Mouse (Mus musculus) induced T-regulatory cell, adult 2 months (primary cell): ENCODE measurements around the gene Gpr146.
"Not testable (repeated sequence)": the region's sequence is repeated elsewhere in the genome, so short reads cannot be mapped to it uniquely, and the experiment has no call there.

Experiments
- DNase-seq: peaks from one replicate; pipeline ENCODE4 v3.0.0-alpha.2; 2012; ENCODE audit warnings: low read depth

Gene Gpr146

DNA sequence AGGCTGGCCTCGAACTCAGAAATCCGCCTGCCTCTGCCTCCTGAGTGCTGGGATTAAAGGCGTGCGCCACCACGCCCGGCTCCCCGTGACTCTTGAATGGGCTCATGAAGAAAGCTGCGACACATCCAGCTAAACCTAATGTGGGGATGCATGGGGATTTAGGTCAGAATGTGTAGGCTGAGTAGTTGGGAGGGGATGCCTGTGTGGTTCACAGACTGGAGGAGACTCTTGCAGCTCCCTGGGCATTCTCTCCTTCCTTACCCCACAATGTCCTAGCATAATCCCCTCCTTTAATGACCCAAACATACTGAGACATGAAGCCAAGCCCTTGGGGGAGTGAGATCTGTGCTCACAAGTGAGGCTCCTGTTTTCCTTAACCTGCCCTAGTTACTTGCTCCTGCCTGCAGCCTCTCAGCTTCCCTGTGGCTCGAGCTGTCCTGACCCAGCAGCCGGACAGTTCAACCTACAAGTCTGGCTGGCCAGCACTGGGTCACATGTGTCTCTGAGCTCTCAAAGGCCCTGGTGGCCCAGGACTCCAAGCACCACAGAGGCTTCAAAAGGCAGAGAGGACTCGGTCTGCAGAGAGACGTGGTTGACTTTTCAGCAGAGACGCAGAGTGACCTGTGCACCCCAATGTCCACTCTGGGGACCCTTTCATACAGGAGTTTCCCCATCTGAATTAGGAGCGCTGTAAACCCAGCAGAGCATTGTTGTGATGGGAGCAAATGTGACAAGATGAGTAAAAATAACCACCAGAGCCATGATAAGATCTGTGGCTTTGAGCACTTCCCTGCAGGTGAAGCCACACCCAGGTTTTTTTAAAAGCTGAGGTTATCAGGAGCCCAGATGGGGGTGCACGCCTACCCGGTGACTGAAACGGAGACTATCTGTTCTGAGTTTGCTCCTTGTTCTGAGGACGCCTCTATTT, 4.4 kb downstream of the Gpr146 start:
- DNase-seq: peak; percentile 96

DNA sequence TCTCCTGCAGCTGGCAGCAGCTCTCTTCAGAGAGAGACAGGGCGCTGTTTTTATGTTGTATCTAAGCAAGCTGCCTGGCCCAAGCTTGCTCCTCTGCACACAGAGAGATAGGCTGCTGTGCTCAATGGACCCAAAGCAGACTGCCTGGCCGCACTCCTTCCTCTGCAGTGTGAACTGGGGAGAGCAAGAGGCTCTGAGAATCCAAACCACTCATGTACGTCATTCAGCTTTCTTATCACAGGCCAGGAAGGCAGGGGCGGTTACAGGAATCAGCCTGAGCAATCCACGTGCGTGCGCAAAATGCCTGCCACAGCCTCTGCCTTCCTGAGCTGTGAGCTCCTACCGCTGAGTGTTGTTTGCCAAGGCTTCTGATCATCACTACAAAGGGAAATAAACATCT, 5.3 kb downstream of the Gpr146 start:
- peak; percentile 96 for DNase-seq

DNA sequence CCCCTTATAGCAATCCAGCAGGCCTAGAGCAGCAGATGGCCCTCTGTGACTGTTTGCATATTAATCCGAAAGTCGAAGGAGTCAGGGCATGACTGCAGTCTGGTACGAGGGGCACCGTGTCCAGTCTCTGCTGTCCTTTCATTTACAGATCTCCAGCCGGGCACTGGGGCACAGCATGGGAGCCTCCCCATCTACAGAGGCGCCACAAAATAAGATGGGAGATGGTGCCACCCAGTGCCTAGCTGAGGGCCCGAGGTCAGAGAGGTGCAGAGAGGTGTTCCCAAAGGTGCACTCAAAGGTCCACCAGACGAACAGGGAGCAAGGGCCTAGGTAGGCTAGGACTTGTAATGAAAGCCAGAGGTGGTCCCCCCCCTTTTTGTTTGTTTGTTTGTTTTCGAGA, 5.7 kb downstream of the Gpr146 start:
- DNase-seq: no peak

DNA sequence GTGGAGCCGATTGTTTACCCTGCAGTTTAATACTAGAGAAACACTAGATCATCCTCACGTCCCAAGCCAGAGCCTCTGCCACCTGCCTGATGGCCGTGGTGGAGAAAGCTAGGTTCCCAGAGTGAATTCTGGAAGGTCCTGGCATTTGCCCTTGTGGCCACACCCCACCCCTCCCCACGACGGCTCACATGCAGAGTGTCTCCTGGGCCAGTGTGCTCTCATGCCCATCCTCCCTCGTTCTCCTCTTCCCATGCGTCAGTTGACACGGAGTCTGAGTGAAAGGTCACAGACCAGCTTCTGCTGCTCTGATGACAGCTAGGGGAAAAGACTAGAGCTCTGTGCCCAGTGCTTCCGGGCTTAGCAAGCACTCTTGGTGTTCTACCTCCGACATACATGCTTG, 7.0 kb downstream of the Gpr146 start:
- peak; percentile 86 for DNase-seq

DNA sequence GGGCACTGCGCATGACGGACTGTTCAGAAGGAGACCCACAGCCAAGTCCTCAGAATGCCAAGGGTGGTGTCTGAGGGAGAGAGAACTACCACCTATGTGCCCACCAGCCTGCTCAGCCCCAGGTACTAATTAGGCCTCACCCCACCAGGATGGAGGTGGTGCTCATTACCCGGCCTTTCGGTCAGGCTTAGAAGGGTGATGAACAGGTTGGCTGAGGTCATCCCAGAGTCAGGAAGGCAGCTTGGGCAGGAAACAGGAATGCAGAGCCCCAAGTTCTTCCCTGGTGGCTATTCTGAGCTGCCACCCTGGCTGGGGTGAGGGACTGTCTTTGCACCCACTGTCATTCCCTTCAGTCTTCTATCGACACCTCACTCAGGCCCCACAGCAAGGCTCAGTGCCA, 8.6 kb downstream of the Gpr146 start:
- no peak for DNase-seq

DNA sequence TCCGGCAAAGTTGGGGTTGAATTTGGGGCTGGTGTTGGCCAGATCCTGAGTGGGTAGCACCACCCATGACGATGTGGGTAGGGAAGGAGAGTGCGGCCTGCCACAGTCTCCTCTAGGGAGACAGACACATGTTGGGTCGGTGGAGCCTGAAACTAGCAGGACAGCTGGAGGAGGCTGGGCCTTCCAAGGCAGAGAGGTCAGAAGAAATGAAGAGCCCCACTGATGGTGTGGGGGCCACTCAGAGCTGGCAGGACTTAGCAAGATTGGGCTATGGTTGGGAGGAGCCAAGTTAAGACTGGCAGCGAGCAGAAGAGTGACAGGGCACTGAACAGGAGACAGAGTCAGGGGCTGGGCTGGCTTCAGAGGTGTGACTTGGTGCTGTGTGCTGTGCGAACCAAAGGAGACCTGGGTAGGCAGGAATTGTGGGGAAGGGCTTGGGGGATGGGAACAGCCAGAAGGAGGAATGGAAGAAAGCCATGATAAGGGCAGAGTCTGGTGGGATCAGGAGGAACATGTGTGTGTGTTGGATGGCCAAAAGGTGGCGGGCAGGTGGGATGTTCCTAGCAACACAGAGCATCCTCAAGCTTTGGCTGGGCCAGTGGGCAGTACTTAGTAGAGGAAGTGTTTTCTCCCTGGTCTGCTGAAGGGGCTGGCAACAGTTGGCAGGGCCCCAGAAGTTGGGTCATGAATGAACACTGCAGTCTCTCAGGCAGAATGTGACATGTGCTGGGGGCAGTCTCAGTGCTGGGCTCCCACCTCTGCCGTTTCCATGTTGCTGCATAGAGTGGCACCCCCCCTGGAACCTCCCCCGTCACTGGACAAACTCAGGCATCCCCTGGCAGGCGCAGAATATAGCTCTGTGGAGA, 10.1 kb downstream of the Gpr146 start:
- DNase-seq: no peak

DNA sequence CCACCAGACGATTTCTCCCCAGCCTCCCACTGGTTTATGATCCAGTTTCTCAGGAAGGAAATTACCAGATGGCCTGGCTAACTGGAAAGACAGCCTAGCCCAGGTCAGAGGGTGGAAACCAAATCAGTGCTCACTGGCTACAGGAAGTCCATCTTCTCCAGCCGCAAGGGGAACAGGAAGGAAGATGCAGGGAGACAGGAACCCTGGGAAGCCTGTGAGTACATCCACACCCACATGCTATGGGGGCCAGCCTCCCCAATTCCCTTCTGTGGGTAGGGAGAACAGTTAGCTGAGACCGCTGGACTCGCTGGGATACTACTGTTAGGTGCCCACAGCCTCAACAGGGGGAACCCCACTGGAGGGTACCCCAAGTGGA, 10.7 kb downstream of the Gpr146 start:
- DNase-seq: no peak

DNA sequence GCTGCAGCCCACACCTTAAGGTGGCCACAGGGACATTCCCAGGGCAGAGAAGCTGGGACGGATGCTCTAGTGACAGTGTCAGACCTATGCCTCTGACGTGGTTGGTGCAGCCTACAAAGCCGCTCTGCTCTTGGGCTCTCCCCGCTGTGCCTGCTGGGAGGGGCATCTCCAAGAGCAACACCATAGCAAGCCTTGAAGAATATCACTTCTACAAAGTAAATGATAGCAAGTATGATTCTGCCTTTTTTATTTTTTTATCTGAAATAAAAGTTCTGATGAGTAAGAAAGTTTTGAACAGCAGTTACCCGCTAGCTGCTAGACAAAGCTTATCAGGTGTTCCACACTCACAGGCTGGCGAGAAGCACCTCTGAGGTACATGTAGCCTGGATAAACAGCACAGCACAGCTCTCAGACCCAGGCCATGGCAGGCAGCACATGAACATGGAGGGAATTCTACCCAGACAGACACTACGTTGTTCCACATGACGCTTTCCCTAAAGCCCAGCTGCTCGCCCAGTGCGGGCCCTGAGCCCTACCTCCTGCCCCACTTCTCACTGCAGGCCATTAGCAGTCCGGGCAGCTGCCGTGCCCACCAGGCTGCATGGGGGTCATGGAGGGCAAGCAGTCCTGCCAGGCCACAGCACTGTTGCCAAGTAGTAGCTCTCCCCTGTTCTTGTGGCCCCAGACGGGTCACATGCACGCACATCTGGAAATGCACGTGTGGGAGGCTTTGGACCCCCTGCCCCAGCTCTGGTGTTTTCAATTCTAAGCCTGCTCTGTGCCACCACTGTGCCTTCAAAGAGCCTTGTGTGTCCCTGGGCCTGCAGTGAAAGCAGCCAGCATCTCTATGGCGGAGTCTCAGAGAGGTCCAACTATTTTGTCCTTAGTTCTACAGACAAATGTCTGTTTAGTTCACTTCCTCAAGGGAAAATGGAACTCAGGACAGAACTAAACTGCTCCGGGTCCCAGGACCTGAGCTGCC, 11.5 kb downstream of the Gpr146 start:
- DNase-seq: peak; percentile 64

DNA sequence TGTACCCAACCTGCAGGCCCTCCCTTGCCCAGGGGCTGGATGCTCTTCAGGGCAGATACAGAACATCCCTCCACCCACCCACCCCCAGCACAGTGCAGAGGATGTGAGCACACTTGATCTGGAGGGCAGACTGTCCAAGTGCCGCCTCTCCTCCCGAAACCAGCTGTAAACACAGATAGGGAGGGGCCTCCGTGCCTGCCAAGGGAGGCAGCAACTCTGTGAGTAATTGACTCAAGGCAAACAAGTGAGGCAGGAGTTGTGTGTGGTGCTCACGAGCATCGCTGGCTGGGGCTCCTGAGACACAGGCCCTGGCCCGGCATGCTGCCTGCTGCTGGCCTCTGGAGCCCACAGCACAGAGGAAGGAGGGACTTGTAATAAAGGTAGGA, 12.2 kb downstream of the Gpr146 start:
- peak; percentile 36 for DNase-seq

DNA sequence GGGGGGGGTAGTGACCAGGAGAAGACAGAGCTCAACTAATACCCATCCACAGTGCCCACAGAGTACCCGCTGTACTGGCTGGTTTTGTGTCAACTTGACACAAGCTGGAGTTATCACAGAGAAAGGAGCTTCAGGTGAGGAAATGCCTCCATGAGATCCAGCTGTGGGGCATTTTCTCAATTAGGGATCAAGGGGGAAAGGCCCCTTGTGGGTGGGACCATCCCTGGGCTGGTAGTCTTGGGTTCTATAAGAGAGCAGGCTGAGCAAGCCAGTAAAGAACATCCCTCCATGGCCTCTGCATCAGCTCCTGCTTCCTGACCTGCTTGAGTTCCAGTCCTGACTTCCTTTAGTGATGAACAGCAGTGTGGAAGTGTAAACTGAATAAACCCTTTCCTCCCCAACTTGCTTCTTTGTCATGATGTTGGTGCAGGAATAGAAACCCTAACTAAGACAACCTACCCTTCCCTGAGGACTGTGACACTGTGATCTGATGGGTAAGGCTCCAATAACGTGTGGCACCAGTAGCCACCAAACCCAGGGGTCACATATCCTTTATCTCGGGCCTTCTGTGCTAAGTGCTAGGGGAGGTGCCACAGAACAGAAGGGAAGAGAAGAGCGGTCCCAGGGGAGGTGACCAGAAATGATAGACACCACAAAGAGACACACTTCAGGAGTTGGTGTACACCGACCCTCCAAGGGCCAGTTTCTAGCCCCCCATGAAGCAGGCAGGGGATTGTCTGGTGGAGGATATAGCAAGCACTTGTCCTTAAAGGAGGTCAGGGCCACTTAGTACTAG, 13.0 kb downstream of the Gpr146 start:
- not testable (repeated sequence) for DNase-seq

DNA sequence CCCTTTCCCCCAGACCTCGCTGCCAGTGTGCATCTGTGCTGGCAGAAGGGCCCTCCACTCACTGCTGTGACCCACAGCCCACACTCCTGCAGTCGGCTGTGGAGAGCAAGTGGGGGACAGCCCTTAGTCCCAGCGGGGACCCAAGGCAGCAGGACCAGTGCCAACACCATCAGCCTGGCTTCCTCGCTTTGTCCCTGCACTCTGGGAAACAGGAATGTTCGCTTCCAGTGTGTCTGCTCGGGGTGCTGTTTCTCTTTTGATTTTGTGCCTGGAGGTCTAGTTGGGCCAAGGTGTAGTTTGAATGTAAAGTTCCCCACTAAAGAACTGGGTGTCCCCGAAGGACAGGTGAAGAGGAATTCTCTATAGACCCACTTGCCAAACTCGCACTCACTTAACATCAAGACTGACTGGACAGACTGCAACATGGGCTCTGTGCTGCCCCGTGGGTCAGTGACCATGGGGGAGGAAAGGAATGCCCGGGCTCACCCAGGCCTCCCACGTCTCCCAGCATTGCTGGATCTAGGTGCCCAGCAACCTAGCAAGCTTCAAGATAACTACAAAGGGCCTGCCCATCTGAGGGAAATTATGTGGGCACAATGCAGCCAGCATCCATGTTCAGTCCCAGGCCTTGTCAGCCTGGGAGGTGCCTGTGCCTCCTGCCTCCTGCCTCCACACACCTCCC, 14.0 kb downstream of the Gpr146 start:
- DNase-seq: no peak

DNA sequence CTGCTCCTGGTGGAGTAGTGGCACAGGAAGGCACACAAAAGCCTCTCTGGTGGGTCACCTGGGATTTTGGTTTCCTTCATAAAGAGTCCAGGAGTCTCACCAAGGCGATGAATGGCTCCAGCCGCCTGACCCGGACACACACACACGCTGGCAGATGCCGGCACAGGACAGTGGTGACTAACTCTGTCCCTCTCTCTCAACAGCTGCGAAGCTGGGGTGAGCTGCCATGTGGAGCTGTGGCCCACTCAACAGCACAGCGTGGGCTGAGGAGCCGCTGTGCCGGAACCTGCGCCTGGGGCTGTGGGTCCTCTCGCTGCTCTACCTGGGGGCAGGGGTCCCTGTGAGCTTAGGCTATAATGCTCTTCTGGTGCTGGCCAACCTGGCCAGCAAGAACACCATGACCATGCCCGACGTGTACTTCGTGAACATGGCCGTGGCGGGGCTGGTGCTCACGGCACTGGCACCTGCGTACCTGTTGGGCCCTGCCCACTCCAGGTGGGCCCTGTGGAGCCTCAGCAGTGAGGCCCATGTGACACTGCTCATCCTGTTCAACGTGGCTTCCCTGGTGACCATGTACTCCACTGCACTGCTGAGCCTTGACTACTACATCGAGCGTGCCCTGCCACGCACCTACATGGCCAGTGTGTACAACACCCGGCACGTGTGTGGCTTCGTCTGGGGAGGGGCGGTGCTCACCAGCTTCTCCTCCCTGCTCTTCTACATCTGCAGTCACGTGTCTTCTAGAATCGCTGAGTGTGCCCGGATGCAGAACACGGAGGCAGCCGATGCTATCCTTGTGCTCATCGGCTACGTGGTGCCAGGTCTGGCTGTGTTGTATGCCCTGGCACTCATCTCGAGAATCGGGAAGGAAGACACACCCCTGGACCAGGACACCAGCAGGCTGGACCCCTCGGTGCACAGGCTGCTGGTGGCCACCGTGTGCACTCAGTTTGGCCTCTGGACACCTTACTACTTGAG, 15.0 kb downstream of the Gpr146 start:
- no peak for DNase-seq

DNA sequence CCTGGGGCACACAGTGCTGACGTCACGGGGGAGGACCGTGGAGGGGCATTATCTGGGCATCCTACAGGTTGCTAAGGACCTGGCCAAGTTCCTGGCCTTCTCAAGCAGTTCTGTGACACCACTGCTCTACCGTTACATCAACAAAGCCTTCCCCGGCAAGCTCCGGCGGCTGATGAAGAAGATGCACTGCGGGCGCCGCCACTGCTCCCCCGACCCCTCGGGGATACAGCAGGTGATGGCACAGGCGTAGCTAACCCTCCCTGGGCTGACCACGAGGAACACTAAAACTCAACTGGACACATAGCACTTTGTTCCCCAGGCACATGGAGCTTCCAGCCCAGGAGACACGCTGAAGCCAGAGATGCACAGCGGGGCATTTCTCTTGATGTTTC, 15.7 kb downstream of the Gpr146 start:
- no peak for DNase-seq

DNA sequence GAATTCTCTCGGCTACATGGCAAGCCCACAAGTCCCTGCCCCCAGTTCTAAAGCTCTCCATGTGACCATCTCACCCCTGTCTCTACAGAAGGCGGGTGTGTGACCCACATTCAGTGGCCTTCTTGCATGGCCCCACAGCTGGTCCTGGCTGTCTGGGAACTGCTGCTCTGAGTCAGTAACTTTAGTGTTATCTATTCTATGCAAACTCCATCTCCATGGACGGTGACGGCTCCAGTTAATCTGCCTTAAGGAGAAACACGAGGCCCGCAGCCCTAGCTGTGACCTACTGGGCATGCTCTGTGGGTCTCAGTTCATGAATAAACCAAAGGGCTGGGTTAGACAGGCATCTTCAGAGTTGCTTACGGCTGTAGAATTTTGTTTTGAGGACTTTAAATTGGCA, 16.9 kb downstream of the Gpr146 start:
- DNase-seq: no peak

DNA sequence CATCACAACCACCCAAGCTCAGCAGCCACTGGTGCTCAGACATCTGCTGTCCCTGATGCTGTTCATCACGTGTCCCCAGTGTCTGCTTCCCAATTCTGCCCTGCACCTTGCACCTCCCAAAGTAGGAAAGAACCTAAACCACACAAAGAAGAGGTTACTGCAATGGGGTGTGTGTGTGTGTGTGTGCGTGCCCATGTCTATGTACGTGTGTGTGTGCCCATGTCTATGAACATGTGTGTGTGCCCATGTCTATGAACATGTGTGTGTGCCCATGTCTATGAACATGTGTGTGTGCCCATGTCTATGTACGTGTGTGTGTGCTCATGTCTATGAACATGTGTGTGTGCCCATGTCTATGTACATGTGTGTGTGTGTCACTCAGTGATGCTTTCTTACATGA, 18.0 kb downstream of the Gpr146 start:
- DNase-seq: no peak

DNA sequence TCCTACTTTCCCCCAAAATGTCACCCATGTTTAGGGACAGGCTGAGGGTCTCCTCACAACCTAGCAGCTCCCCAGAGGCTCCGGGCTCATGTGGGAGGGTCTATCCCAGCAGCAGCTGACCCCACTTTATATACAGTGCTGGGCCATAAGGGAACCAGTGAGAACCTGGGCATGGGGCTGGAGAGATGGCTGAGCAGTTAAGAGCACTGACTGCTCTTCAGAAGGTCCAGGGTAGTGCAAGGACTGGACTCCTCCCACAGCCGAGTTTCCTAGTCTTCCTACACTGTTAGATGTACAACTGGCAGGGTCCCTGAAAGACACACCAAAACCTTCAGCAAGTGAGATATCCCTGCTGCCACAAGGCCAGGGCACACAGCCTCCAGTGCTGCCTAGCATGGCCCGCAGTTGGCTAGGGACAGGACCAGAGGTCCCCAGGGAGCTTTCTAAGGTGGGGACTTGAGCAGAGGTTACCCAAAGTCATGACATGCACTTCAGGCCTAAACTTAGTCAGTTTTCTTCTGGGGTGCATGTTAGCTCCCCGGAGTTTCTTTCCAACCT, 19.9 kb downstream of the Gpr146 start:
- DNase-seq: no peak

DNA sequence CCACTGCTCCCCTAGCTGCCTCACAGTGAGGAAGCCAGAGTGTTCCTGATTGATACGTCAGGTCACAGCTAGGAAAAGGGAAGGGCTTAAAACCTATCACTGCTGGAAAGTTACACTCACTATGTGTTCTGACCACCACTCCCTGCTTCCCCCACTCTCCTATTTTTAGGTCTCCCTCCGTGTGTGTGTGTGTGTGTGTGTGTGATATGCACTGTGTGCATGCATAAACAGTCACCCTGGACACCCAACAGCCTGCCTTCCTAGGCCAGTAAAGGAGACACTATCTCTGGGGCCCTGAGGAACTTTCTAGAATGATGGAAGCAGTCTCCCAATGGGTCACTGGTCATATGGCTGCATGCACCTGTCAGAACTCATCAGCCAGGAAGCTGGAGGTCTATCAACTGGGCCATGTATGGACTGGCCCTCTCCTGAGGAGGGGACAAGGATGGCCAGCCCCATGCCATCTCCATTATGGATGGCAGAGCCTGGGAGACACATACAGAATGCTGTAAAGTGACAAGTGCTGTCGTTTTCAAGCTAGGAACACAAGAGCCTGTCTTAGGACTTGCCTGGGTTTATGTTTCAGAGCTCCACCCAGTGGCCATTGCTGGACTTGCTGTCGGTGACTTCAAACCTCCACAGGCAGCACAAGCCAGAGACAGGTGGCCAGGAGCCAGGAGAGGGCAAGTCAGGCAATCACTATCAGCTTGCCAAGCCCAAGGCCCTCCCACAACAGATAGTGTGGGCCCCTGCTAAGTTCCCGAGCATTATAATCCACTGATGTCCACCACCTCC, 20.7 kb downstream of the Gpr146 start:
- DNase-seq: peak; percentile 94

DNA sequence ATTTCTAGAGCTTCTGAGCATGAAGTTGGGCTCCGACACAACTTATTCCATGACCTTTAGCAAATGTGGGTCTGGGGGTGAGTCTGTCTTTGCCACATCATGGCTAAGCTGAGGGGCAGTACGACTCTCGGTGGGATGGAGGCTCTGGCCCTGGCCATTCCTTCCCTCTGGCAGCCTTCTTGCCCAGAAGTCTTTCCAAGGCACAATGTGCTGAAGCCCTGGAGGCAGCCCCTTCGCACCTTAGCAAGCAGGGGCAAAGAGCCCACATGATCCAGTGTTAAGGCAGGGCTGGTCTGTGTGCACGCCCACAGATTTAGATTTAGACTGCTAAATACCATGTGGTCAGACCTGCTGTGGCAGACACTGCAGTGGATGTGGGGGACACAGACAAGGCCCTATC, 21.3 kb downstream of the Gpr146 start:
- DNase-seq: no peak
